Mouse (Mus musculus): Measurements from ENCODE around the gene G430095P16Rik.

Gene G430095P16Rik

GRCm38 (mm10) chr8:84722850-84723570 lies at the start of gene G430095P16Rik:
TSS of gene G430095P16Rik (plus strand) at chr8:84723007.
- no peak for DNase-seq (ENCODE audit: low read depth, low spot score)

- no peak for DNase-seq (ENCODE audit: low read depth, low spot score)
Measured at GRCm38 (mm10) chr8:84677305-84677704, 45.5 kb upstream of the G430095P16Rik start.

GRCm38 (mm10) chr8:84681476-84681875 lies 41.3 kb upstream of the G430095P16Rik start:
- DNase-seq (ENCODE audit: low read depth, low spot score) = no peak

- DNase-seq (ENCODE audit: low read depth, low spot score) = no peak
Measured at GRCm38 (mm10) chr8:84682257-84682656, 40.5 kb upstream of the G430095P16Rik start.

- no peak for DNase-seq (ENCODE audit: low read depth, low spot score)
Measured at GRCm38 (mm10) chr8:84684537-84684936, 38.3 kb upstream of the G430095P16Rik start.

GRCm38 (mm10) chr8:84686191-84687002 lies 36.4 kb upstream of the G430095P16Rik start, which contains the start of gene Trmt1:
TSS of gene Trmt1 (plus strand) at chr8:84686307.
- no peak for DNase-seq (ENCODE audit: low read depth, low spot score)

- no peak for DNase-seq (ENCODE audit: low read depth, low spot score)
Measured at GRCm38 (mm10) chr8:84687003-84687704, 35.7 kb upstream of the G430095P16Rik start.

- DNase-seq (ENCODE audit: low read depth, low spot score) = peak; percentile 64
Measured at GRCm38 (mm10) chr8:84687705-84688100, 35.1 kb upstream of the G430095P16Rik start, which contains the start of gene Nacc1. TSS of gene Nacc1 (minus strand) at chr8:84687862.

- peak; percentile 83 for DNase-seq (ENCODE audit: low read depth, low spot score)
Measured at GRCm38 (mm10) chr8:84689091-84689915, 33.5 kb upstream of the G430095P16Rik start.

GRCm38 (mm10) chr8:84693332-84693731 lies 29.5 kb upstream of the G430095P16Rik start:
- no peak for DNase-seq (ENCODE audit: low read depth, low spot score)

- DNase-seq (ENCODE audit: low read depth, low spot score) = no peak
Measured at GRCm38 (mm10) chr8:84695140-84695539, 27.7 kb upstream of the G430095P16Rik start.

GRCm38 (mm10) chr8:84697166-84698130 lies 25.4 kb upstream of the G430095P16Rik start:
- DNase-seq (ENCODE audit: low read depth, low spot score) = no peak

- DNase-seq (ENCODE audit: low read depth, low spot score) = no peak
Measured at GRCm38 (mm10) chr8:84698288-84698687, 24.5 kb upstream of the G430095P16Rik start.

GRCm38 (mm10) chr8:84698929-84699401 lies 23.8 kb upstream of the G430095P16Rik start:
- DNase-seq (ENCODE audit: low read depth, low spot score) = no peak

GRCm38 (mm10) chr8:84699861-84700322 lies 22.9 kb upstream of the G430095P16Rik start:
- DNase-seq (ENCODE audit: low read depth, low spot score) = no peak

- DNase-seq (ENCODE audit: low read depth, low spot score) = no peak
Measured at GRCm38 (mm10) chr8:84700526-84700925, 22.3 kb upstream of the G430095P16Rik start.

GRCm38 (mm10) chr8:84700941-84701911 lies 21.6 kb upstream of the G430095P16Rik start, which contains the start of gene Lyl1:
TSS of gene Lyl1 (plus strand) at chr8:84701457.
- no peak for DNase-seq (ENCODE audit: low read depth, low spot score)

GRCm38 (mm10) chr8:84702561-84702960 lies 20.2 kb upstream of the G430095P16Rik start:
- no peak for DNase-seq (ENCODE audit: low read depth, low spot score)

All from retina, adult 2 months (tissue).